In genomic region chr2:7179186-7179585, GRCm38 (mm10) we compare ENCODE assay signal across 27 mouse cellular contexts.
"Had no signal": no experiment of that assay in that cellular context is flagged by ENCODE, and none has a peak within 500 bp of the region (broad histone marks: within the 10 kb centered on the region; RNA-seq: fewer than 3 reads in every experiment).

No protein-coding gene starts in this region.

- H3K4me2 ChIP-seq: heart, embryonic 12.5 days; hindbrain, embryonic 12.5 days; hindbrain, embryonic 14.5 days; intestine, embryonic 15.5 days; limb, embryonic 12.5 days; liver, embryonic 11.5 days; liver, embryonic 13.5 days; liver, embryonic 15.5 days had no signal

- H3K4me3 ChIP-seq: gastrocnemius, adult 2 months; heart, embryonic 10.5 days; heart, embryonic 12.5 days; hindbrain, embryonic 10.5 days; hindbrain, embryonic 12.5 days; intestine, embryonic 15.5 days; limb, embryonic 10.5 days; limb, embryonic 12.5 days; liver, embryonic 13.5 days; liver, embryonic 15.5 days had no signal

- H3K9me3 ChIP-seq: heart, embryonic 10.5 days; hindbrain, embryonic 10.5 days; hindbrain, embryonic 12.5 days; intestine, embryonic 15.5 days; limb, embryonic 10.5 days; limb, embryonic 12.5 days; liver, embryonic 13.5 days; liver, embryonic 15.5 days had no signal

- H3K36me3 ChIP-seq: heart, embryonic 10.5 days; heart, embryonic 12.5 days; hindbrain, embryonic 10.5 days; hindbrain, embryonic 12.5 days; intestine, embryonic 15.5 days; limb, embryonic 10.5 days; limb, embryonic 12.5 days; liver, embryonic 13.5 days; liver, embryonic 15.5 days had no signal

- H3K27ac ChIP-seq: gastrocnemius, adult 2 months; heart, embryonic 10.5 days; hindbrain, embryonic 10.5 days; hindbrain, embryonic 12.5 days; hindbrain, embryonic 14.5 days; intestine, embryonic 15.5 days; limb, embryonic 10.5 days; limb, embryonic 12.5 days; liver, embryonic 13.5 days; liver, embryonic 15.5 days had no signal

- ATAC-seq: hindbrain, embryonic 16.5 days; inflammation-experienced regulatory T-cells, adult 6 months; intestine, embryonic 15.5 days; intestine, postnatal 0 days; liver, postnatal 0 days had no signal

- H3K9ac ChIP-seq: heart, embryonic 12.5 days; hindbrain, embryonic 12.5 days; hindbrain, embryonic 14.5 days; intestine, embryonic 15.5 days; limb, embryonic 12.5 days; liver, embryonic 13.5 days; liver, embryonic 15.5 days; liver, postnatal 0 days had no signal

- H3K4me1 ChIP-seq: heart, embryonic 10.5 days; heart, embryonic 12.5 days; hindbrain, embryonic 10.5 days; hindbrain, embryonic 12.5 days; intestine, embryonic 15.5 days; limb, embryonic 10.5 days; limb, embryonic 12.5 days; liver, embryonic 13.5 days; liver, embryonic 15.5 days had no signal

- H3K27me3 ChIP-seq: heart, embryonic 12.5 days; hindbrain, embryonic 12.5 days; intestine, embryonic 15.5 days; limb, embryonic 12.5 days; liver, embryonic 13.5 days; liver, embryonic 15.5 days had no signal

- DNase-seq: gastrocnemius, adult 2 months; gastrocnemius, postnatal 10 days; gastrocnemius, postnatal 25 days; heart, adult 18-20 months; heart, postnatal 10 days; heart, postnatal 4 days; kidney, adult 18-20 months; kidney, adult 8-10 months; kidney, postnatal 10 days; kidney, postnatal 25 days; kidney, postnatal 4 days; liver; liver, embryonic 13.5 days; liver, postnatal 0 days had no signal
